Mouse (Mus musculus): ENCODE data around the gene Bicd1. TPM values are rescaled to one million over a fixed set of nuclear protein-coding genes. Genes with fewer than 3 reads are reported as not detected.

The Bicd1 gene
- total and polyA plus RNA-seq, 3 experiments: 1.6 to 2.5 TPM; not detected in 1

GRCm38 (mm10) chr6:149567219-149567618 is 158.5 kb downstream of the Bicd1 start:
- DNase-seq (ENCODE audit: low read depth, low spot score): no peak
- Histone ChIP-seq H3K4me3 (ENCODE audit: control insufficient read depth in 1 of 2, insufficient read depth in 1 of 2, low read depth in 2 of 2, low read length in 2 of 2) (no peak overlapping the region), H3K27ac (ENCODE audit: control insufficient read depth, low read depth, low read length) (no peak overlapping the region), H3K36me3 (ENCODE audit: control insufficient read depth in 1 of 2, insufficient read depth in 2 of 2, low read length in 2 of 2) (no peaks in the 10 kb centered on the region), H3K27me3 (ENCODE audit: control insufficient read depth in 1 of 2, insufficient read depth in 2 of 2, low read length in 2 of 2) (no peaks in the 10 kb centered on the region), H3K9ac (ENCODE audit: control insufficient read depth, low read depth, low read length, poor library complexity, severe bottlenecking) (no peak overlapping the region), H3K9me3 (replicated peaks; ENCODE audit: insufficient read depth, low read length) (no peaks in the 10 kb centered on the region), H3K4me1 (ENCODE audit: control insufficient read depth in 1 of 2, insufficient read depth in 2 of 2, low read length in 2 of 2) (no peaks in the 10 kb centered on the region), H3K79me2 (ENCODE audit: control insufficient read depth, insufficient read depth, low read length, poor library complexity) (no peaks in the 10 kb centered on the region)
- TF ChIP-seq SMC3 (IDR thresholded peaks at IDR 0.05; ENCODE audit: low read depth, low read length): no peak
- TF ChIP-seq UBTF (IDR thresholded peaks at IDR 0.05; ENCODE audit: borderline replicate concordance, insufficient read depth, low read depth, low read length): no peak
- TF ChIP-seq EP300 (IDR thresholded peaks at IDR 0.05; ENCODE audit: low read depth in 1 of 2, low read length in 2 of 2): no peak
- TF ChIP-seq MAZ (IDR thresholded peaks at IDR 0.05; ENCODE audit: low read depth, low read length): no peak
- no peak for TF ChIP-seq ELF1 (IDR thresholded peaks at IDR 0.05; ENCODE audit: low read depth, low read length)
- TF ChIP-seq POLR2A (IDR thresholded peaks at IDR 0.05; ENCODE audit: control insufficient read depth in 1 of 2, insufficient read depth in 1 of 2, low read depth in 1 of 2, low read length in 2 of 2, poor library complexity in 1 of 2): no peak
- TF ChIP-seq CHD1 (IDR thresholded peaks at IDR 0.05; ENCODE audit: low read depth, low read length): no peak
- TF ChIP-seq TBP (IDR thresholded peaks at IDR 0.05; ENCODE audit: low read depth, low read length): no peak
- TF ChIP-seq TAL1 (IDR thresholded peaks at IDR 0.05; ENCODE audit: low read length): no peak
- TF ChIP-seq HCFC1 (IDR thresholded peaks at IDR 0.05; ENCODE audit: low read depth, low read length): no peak
- TF ChIP-seq NRF1 (IDR thresholded peaks at IDR 0.05; ENCODE audit: insufficient read depth, low read depth, low read length, poor library complexity, severe bottlenecking): no peak
- TF ChIP-seq ZMIZ1 (IDR thresholded peaks at IDR 0.05; ENCODE audit: low read depth, low read length): no peak
- no peak for TF ChIP-seq TCF12 (IDR thresholded peaks at IDR 0.05; ENCODE audit: low read depth, low read length)
- no peak for TF ChIP-seq MAFK (IDR thresholded peaks at IDR 0.05; ENCODE audit: borderline replicate concordance, low read depth, low read length)
- TF ChIP-seq POLR2AphosphoS5 (IDR thresholded peaks at IDR 0.05; ENCODE audit: borderline replicate concordance, low read depth, low read length): no peak
- TF ChIP-seq RAD21 (IDR thresholded peaks at IDR 0.05; ENCODE audit: low read depth, low read length): no peak
- TF ChIP-seq MYB (IDR thresholded peaks at IDR 0.05; ENCODE audit: low read depth, low read length): no peak
- TF ChIP-seq GABPA (IDR thresholded peaks at IDR 0.05; ENCODE audit: low read depth, low read length): no peak
- no peak for TF ChIP-seq USF1 (IDR thresholded peaks at IDR 0.05; ENCODE audit: low read depth, low read length)
- TF ChIP-seq RCOR1 (IDR thresholded peaks at IDR 0.05; ENCODE audit: low read depth, low read length): no peak

- no peak for DNase-seq (ENCODE audit: low read depth, low spot score)
- Histone ChIP-seq H3K9me3 (replicated peaks; ENCODE audit: insufficient read depth, low read length) (no peaks in the 10 kb centered on the region), H3K36me3 (ENCODE audit: control insufficient read depth in 1 of 2, insufficient read depth in 2 of 2, low read length in 2 of 2) (no peaks in the 10 kb centered on the region), H3K27me3 (ENCODE audit: control insufficient read depth in 1 of 2, insufficient read depth in 2 of 2, low read length in 2 of 2) (no peaks in the 10 kb centered on the region), H3K9ac (ENCODE audit: control insufficient read depth, low read depth, low read length, poor library complexity, severe bottlenecking) (no peak overlapping the region), H3K79me2 (ENCODE audit: control insufficient read depth, insufficient read depth, low read length, poor library complexity) (no peaks in the 10 kb centered on the region), H3K4me1 (ENCODE audit: control insufficient read depth in 1 of 2, insufficient read depth in 2 of 2, low read length in 2 of 2) (no peaks in the 10 kb centered on the region), H3K4me3 (ENCODE audit: control insufficient read depth in 1 of 2, insufficient read depth in 1 of 2, low read depth in 2 of 2, low read length in 2 of 2) (no peak overlapping the region), H3K27ac (ENCODE audit: control insufficient read depth, low read depth, low read length) (no peak overlapping the region)
- TF ChIP-seq HCFC1 (IDR thresholded peaks at IDR 0.05; ENCODE audit: low read depth, low read length) (no peak), GATA1 (IDR thresholded peaks at IDR 0.05; ENCODE audit: low read depth, low read length) (no peak), GABPA (IDR thresholded peaks at IDR 0.05; ENCODE audit: low read depth, low read length) (no peak), USF2 (IDR thresholded peaks at IDR 0.05; ENCODE audit: borderline replicate concordance in 1 of 2, insufficient read depth in 1 of 2, low read depth in 1 of 2, low read length in 2 of 2) (no peak), ZNF384 (IDR thresholded peaks at IDR 0.05; ENCODE audit: low read depth, low read length) (no peak), MXI1 (IDR thresholded peaks at IDR 0.05; ENCODE audit: low read depth, low read length) (no peak), MAFK (IDR thresholded peaks at IDR 0.05; ENCODE audit: borderline replicate concordance, low read depth, low read length) (no peak), CHD2 (IDR thresholded peaks at IDR 0.05; ENCODE audit: low read length) (no peak), POLR2AphosphoS2 (IDR thresholded peaks at IDR 0.05; ENCODE audit: low read length) (no peak), MAX (IDR thresholded peaks at IDR 0.05; ENCODE audit: low read length) (no peak), JUND (IDR thresholded peaks at IDR 0.05; ENCODE audit: low read depth, low read length) (no peak), TCF12 (IDR thresholded peaks at IDR 0.05; ENCODE audit: low read depth, low read length) (no peak), EP300 (IDR thresholded peaks at IDR 0.05; ENCODE audit: low read depth in 1 of 2, low read length in 2 of 2) (no peak), USF1 (IDR thresholded peaks at IDR 0.05; ENCODE audit: low read depth, low read length) (no peak), SMC3 (IDR thresholded peaks at IDR 0.05; ENCODE audit: low read depth, low read length) (no peak)
These were observed 165.6 kb downstream of the Bicd1 start for GRCm38 (mm10) chr6:149574288-149574687.
